Comparison of ENCODE assay signal across 7 mouse cellular contexts in genomic region chr6:91181320-91181719, GRCm38 (mm10). TPM values are rescaled to one million over a fixed set of nuclear protein-coding genes. Genes with fewer than 3 reads are reported as not detected.
DNase-seq lines count a peak whose midpoint lies in the region; TF ChIP-seq lines count a peak whose summit lies in the region.

No protein-coding gene starts in this region.

- no peak overlapping the region for H3K4me3 ChIP-seq in myocyte

- no peaks in the 10 kb centered on the region for H3K36me3 ChIP-seq in myocyte (ENCODE audit: control insufficient read depth, insufficient read depth)

- peak overlapping the region; percentile 12 for H3K4me2 ChIP-seq in myocyte (ENCODE audit: low read depth)

- DNase-seq in right cerebral cortex, adult 18-20 months, result peak; percentile 34
- DNase-seq in right cerebral cortex, postnatal 36 days (ENCODE audit: low spot score in 2 of 2), result no peak
- peak; percentile 96 for DNase-seq in gastrocnemius, adult 18-20 months (ENCODE audit: low spot score)
- DNase-seq in heart, postnatal 36 days, result peak; percentile 87 to 91
- DNase-seq in cerebellum, adult 18-20 months, result no peak
- DNase-seq in T-cell, adult 2 months (ENCODE audit: low spot score), result no peak

- H3K79me2 ChIP-seq in myocyte (ENCODE audit: control insufficient read depth, insufficient read depth), result no peaks in the 10 kb centered on the region

- intact Hi-C loops in heart, postnatal 36 days (cut with DNase I), result loop anchor here (2.0 kb wide), 1 partner anchor 31 kb away; the partner anchor contains the start of gene Fbln2

- no peak overlapping the region for H3ac ChIP-seq in myocyte (ENCODE audit: control insufficient read depth, insufficient read length)

- no peak for TF ChIP-seq POLR2A in myocyte (IDR thresholded peaks at IDR 0.05; ENCODE audit: insufficient read length, low read depth)

- no peaks in the 10 kb centered on the region for H3K27me3 ChIP-seq in myocyte (ENCODE audit: control insufficient read depth, insufficient read depth, insufficient read length)

TF ChIP-seq in myocyte, 11 proteins besides CTCF, POLR2A, EP300 and RAD21:
- TF ChIP-seq TCF3 (IDR thresholded peaks at IDR 0.05; ENCODE audit: insufficient read length, low read depth) (no peak), MYOG (IDR thresholded peaks at IDR 0.05; ENCODE audit: control insufficient read depth in 1 of 3, insufficient read depth in 1 of 3, insufficient read length in 2 of 3, low read depth in 2 of 3) (peak in 2 of 3 experiments; percentile 70 to 84), MYOD1 (IDR thresholded peaks at IDR 0.05; ENCODE audit: control insufficient read depth in 1 of 3, insufficient read length in 2 of 3, low read depth in 2 of 3) (peak in 2 of 3 experiments; percentile 44 to 54)

RNA-seq across cellular contexts. Expression of gene Hdac11, which starts 24.9 kb away (rescaled TPM):
- total RNA-seq in gastrocnemius, adult 18-20 months (2021), result 1 to 10 TPM; 6.7 to 7.2 TPM
- total RNA-seq in heart, postnatal 36 days (2021), result 10 to 100 TPM; 15.7 to 16.7 TPM
- 39.3 TPM for polyA plus RNA-seq in myocyte (2012; fragmentation: generic; extraction: Trizol)

RNA-seq across cellular contexts. Expression of gene Fbln2, which starts 30.9 kb away (rescaled TPM):
- total RNA-seq in gastrocnemius, adult 18-20 months (2021), result 10 to 100 TPM; 40.1 to 51.6 TPM
- 10 to 100 TPM; 65.7 to 83.2 TPM for total RNA-seq in heart, postnatal 36 days (2021)
- 167 TPM for polyA plus RNA-seq in myocyte (2012; fragmentation: generic; extraction: Trizol)

Comparison
In these comparisons a context has a peak if more than half of its experiments do, and no peak if none do; other contexts are left out.
1. DNase-seq: peak in right cerebral cortex, adult 18-20 months (single experiment), gastrocnemius, adult 18-20 months (single experiment) and heart, postnatal 36 days (2 of 2); none in right cerebral cortex, postnatal 36 days (0 of 2), cerebellum, adult 18-20 months (0 of 2) and T-cell, adult 2 months (single experiment).